Comparison of ENCODE assay signal across 8 mouse cellular contexts in genomic region chr8:71627265-71628099, GRCm38 (mm10). TPM values are rescaled to one million over a fixed set of nuclear protein-coding genes. Genes with fewer than 3 reads are reported as not detected.
DNase-seq lines count a peak whose midpoint lies in the region; ATAC-seq and TF ChIP-seq lines count a peak whose summit lies in the region.

No protein-coding gene starts in this region.

- H3K27me3 ChIP-seq in forebrain, embryonic 12.5 days, result peaks cover 33% of the 10 kb centered on the region
- H3K27me3 ChIP-seq in forebrain, embryonic 14.5 days (replicated peaks; ENCODE audit: control insufficient read depth, insufficient read depth, low read length), result peaks cover 6% of the 10 kb centered on the region
- no peaks in the 10 kb centered on the region; the same call in 1 of the 2 replicates for H3K27me3 ChIP-seq in spleen, adult 2 months (ENCODE audit: control insufficient read depth, insufficient read depth, low read length)
- peaks cover 13% of the 10 kb centered on the region; the same call in 1 of the 2 replicates for H3K27me3 ChIP-seq in intestine, postnatal 0 days (replicated peaks; ENCODE audit: control insufficient read depth, insufficient read depth, low read length)
- H3K27me3 ChIP-seq in neural tube, embryonic 15.5 days (replicated peaks), result peaks cover 8% of the 10 kb centered on the region

- no peak for DNase-seq in forebrain, embryonic 14.5 days (ENCODE audit: low spot score)
- DNase-seq in spleen, adult 2 months (ENCODE audit: low read depth in 1 of 2, low spot score in 2 of 2), result no peak
- no peak for DNase-seq in spleen, adult 12 weeks (ENCODE audit: low spot score)
- DNase-seq in layer of hippocampus, postnatal 14 days (ENCODE audit: low spot score in 2 of 2), result no peak
- DNase-seq in frontal cortex, adult 2 months (ENCODE audit: extremely low spot score in 1 of 2, low spot score in 1 of 2), result no peak

- peak overlapping the region; percentile 42; the same call in 1 of the 2 replicates for H3K27ac ChIP-seq in forebrain, embryonic 12.5 days
- no peak overlapping the region for H3K27ac ChIP-seq in forebrain, embryonic 14.5 days (ENCODE audit: low read depth, low read length)
- H3K27ac ChIP-seq in spleen, adult 2 months (ENCODE audit: insufficient read depth, low read length), result peak overlapping the region; percentile 37
- no peak overlapping the region for H3K27ac ChIP-seq in intestine, postnatal 0 days (ENCODE audit: low read depth, low read length)
- H3K27ac ChIP-seq in neural tube, embryonic 15.5 days (replicated peaks), result peak overlapping the region; percentile 56

- H3K4me1 ChIP-seq in forebrain, embryonic 12.5 days, result peaks cover 15% of the 10 kb centered on the region
- peaks cover 13% of the 10 kb centered on the region for H3K4me1 ChIP-seq in forebrain, embryonic 14.5 days (ENCODE audit: control insufficient read depth, insufficient read depth, low read length)
- H3K4me1 ChIP-seq in spleen, adult 2 months (ENCODE audit: control insufficient read depth, insufficient read depth, insufficient read length), result peaks cover 29% of the 10 kb centered on the region
- peaks cover 15% of the 10 kb centered on the region for H3K4me1 ChIP-seq in intestine, postnatal 0 days (replicated peaks; ENCODE audit: control insufficient read depth, insufficient read depth, low read length)
- H3K4me1 ChIP-seq in neural tube, embryonic 15.5 days, result peaks cover 33% of the 10 kb centered on the region

- WGBS in forebrain, embryonic 12.5 days, result 51% methylated on average over 9 of the region's 9 CpGs
- WGBS in forebrain, embryonic 14.5 days, result 52% methylated on average over 9 of the region's 9 CpGs
- WGBS in spleen, adult 2 months, result 27% methylated on average over 9 of the region's 9 CpGs
- 42% methylated on average over 9 of the region's 9 CpGs for WGBS in intestine, postnatal 0 days
- 59% methylated on average over 9 of the region's 9 CpGs for WGBS in neural tube, embryonic 15.5 days

- no peak for TF ChIP-seq CTCF in spleen, adult 2 months (IDR thresholded peaks at IDR 0.05; ENCODE audit: extremely low read depth, insufficient read depth, insufficient read length, insufficient replicate concordance)
- 0 out of 2 replicates have a peak, but pooled peaks have one; percentile 14 for TF ChIP-seq CTCF in intestine, postnatal 0 days (IDR thresholded peaks at IDR 0.05; ENCODE audit: low read depth)

- no peak overlapping the region for H3K4me3 ChIP-seq in forebrain, embryonic 12.5 days (replicated peaks)
- H3K4me3 ChIP-seq in forebrain, embryonic 14.5 days (ENCODE audit: low read depth, low read length), result no peak overlapping the region
- no peak overlapping the region for H3K4me3 ChIP-seq in spleen, adult 2 months (ENCODE audit: extremely low read depth, insufficient read depth, insufficient read length)
- H3K4me3 ChIP-seq in intestine, postnatal 0 days (ENCODE audit: low read depth, low read length), result no peak overlapping the region
- no peak overlapping the region for H3K4me3 ChIP-seq in neural tube, embryonic 15.5 days (replicated peaks)

- peaks cover 34% of the 10 kb centered on the region for H3K36me3 ChIP-seq in forebrain, embryonic 12.5 days (replicated peaks)
- H3K36me3 ChIP-seq in forebrain, embryonic 14.5 days (ENCODE audit: control insufficient read depth, insufficient read depth, low read length), result peaks cover 32% of the 10 kb centered on the region
- H3K36me3 ChIP-seq in spleen, adult 2 months (ENCODE audit: control insufficient read depth, insufficient read depth, low read length), result peaks cover 18% of the 10 kb centered on the region
- H3K36me3 ChIP-seq in intestine, postnatal 0 days (ENCODE audit: control insufficient read depth, insufficient read depth), result peaks cover 30% of the 10 kb centered on the region
- peaks cover 32% of the 10 kb centered on the region for H3K36me3 ChIP-seq in neural tube, embryonic 15.5 days

- 0 out of 2 replicates have a peak, but pooled peaks cover 2% of the 10 kb centered on the region for H3K9me3 ChIP-seq in forebrain, embryonic 12.5 days
- no peaks in the 10 kb centered on the region for H3K9me3 ChIP-seq in forebrain, embryonic 14.5 days (replicated peaks; ENCODE audit: control insufficient read depth, low read length)
- H3K9me3 ChIP-seq in intestine, postnatal 0 days (ENCODE audit: control insufficient read depth), result peaks cover 7% of the 10 kb centered on the region
- no peaks in the 10 kb centered on the region for H3K9me3 ChIP-seq in neural tube, embryonic 15.5 days (replicated peaks)

- ATAC-seq in forebrain, embryonic 12.5 days (ENCODE audit: low FRiP score), result no peak
- ATAC-seq in forebrain, embryonic 14.5 days, result no peak
- no peak for ATAC-seq in intestine, postnatal 0 days
- ATAC-seq in neural tube, embryonic 15.5 days (ENCODE audit: low FRiP score), result no peak

- H3K4me2 ChIP-seq in forebrain, embryonic 12.5 days, result no peak overlapping the region
- no peak overlapping the region for H3K4me2 ChIP-seq in forebrain, embryonic 14.5 days (ENCODE audit: low read length)
- no peak overlapping the region for H3K4me2 ChIP-seq in intestine, postnatal 0 days (replicated peaks; ENCODE audit: low read depth)
- H3K4me2 ChIP-seq in neural tube, embryonic 15.5 days, result no peak overlapping the region

- no peak for TF ChIP-seq POLR2A in spleen, adult 2 months (IDR thresholded peaks at IDR 0.05; ENCODE audit: low read depth, low read length)

- H3K9ac ChIP-seq in forebrain, embryonic 12.5 days, result no peak overlapping the region
- no peak overlapping the region for H3K9ac ChIP-seq in forebrain, embryonic 14.5 days (ENCODE audit: low read length)
- H3K9ac ChIP-seq in intestine, postnatal 0 days (ENCODE audit: low read depth, low read length), result no peak overlapping the region
- H3K9ac ChIP-seq in neural tube, embryonic 15.5 days (replicated peaks), result no peak overlapping the region

RNA-seq across cellular contexts. Expression of gene Colgalt1, which starts 16.7 kb away (rescaled TPM):
- 42.7 TPM in 2 replicates for polyA plus RNA-seq in forebrain, embryonic 12.5 days (2016; fragmentation: Nextera tagmentation; extraction: Ambion mirVana)
- polyA plus RNA-seq in forebrain, embryonic 14.5 days (2014; fragmentation: Nextera tagmentation; extraction: Ambion mirVana), result 45.3 and 47.2 TPM in 2 replicates
- 159 and 216 TPM in 2 replicates for polyA plus RNA-seq in spleen, adult 2 months (2012; rRNA removed)
- 43.3 and 44.5 TPM in 2 replicates for polyA plus RNA-seq in intestine, postnatal 0 days (2015; fragmentation: Nextera tagmentation; extraction: Ambion mirVana)
- polyA plus RNA-seq in neural tube, embryonic 15.5 days (2015; fragmentation: Nextera tagmentation; extraction: Ambion mirVana), result 73.4 and 76.9 TPM in 2 replicates
- total RNA-seq in layer of hippocampus, postnatal 14 days (2021), result 10 to 100 TPM; 58.4 to 62.9 TPM
- polyA plus RNA-seq in frontal cortex, adult 2 months (2012; rRNA removed), result 99.4 and 104 TPM in 2 replicates

RNA-seq across cellular contexts. Expression of gene Fam129c, which starts 30.0 kb away (rescaled TPM):
- polyA plus RNA-seq in forebrain, embryonic 12.5 days (2016; fragmentation: Nextera tagmentation; extraction: Ambion mirVana), result 4.3 and 5.6 TPM in 2 replicates
- polyA plus RNA-seq in forebrain, embryonic 14.5 days (2014; fragmentation: Nextera tagmentation; extraction: Ambion mirVana), result 4.1 and 4.5 TPM in 2 replicates
- 115 and 173 TPM in 2 replicates for polyA plus RNA-seq in spleen, adult 2 months (2012; rRNA removed)
- polyA plus RNA-seq in intestine, postnatal 0 days (2015; fragmentation: Nextera tagmentation; extraction: Ambion mirVana), result 0.47 and 0.77 TPM in 2 replicates
- 8.4 and 10.2 TPM in 2 replicates for polyA plus RNA-seq in neural tube, embryonic 15.5 days (2015; fragmentation: Nextera tagmentation; extraction: Ambion mirVana)
- total RNA-seq in layer of hippocampus, postnatal 14 days (2021), result 1 to 10 TPM; 2.6 to 2.7 TPM
- 4.3 and 4.5 TPM in 2 replicates for polyA plus RNA-seq in frontal cortex, adult 2 months (2012; rRNA removed)

RNA-seq across cellular contexts. Expression of gene Pgls, which starts 35.5 kb away (rescaled TPM):
- 199 and 208 TPM in 2 replicates for polyA plus RNA-seq in forebrain, embryonic 12.5 days (2016; fragmentation: Nextera tagmentation; extraction: Ambion mirVana)
- polyA plus RNA-seq in forebrain, embryonic 14.5 days (2014; fragmentation: Nextera tagmentation; extraction: Ambion mirVana), result 233 and 279 TPM in 2 replicates
- polyA plus RNA-seq in spleen, adult 2 months (2012; rRNA removed), result 171 and 224 TPM in 2 replicates
- 152 and 154 TPM in 2 replicates for polyA plus RNA-seq in intestine, postnatal 0 days (2015; fragmentation: Nextera tagmentation; extraction: Ambion mirVana)
- 223 and 232 TPM in 2 replicates for polyA plus RNA-seq in neural tube, embryonic 15.5 days (2015; fragmentation: Nextera tagmentation; extraction: Ambion mirVana)
- 10 to 100 TPM; 59.0 to 61.6 TPM for total RNA-seq in layer of hippocampus, postnatal 14 days (2021)
- 45.6 and 51.6 TPM in 2 replicates for polyA plus RNA-seq in frontal cortex, adult 2 months (2012; rRNA removed)

RNA-seq across cellular contexts. Expression of gene Unc13a, which starts 44.1 kb away (rescaled TPM):
- polyA plus RNA-seq in forebrain, embryonic 12.5 days (2016; fragmentation: Nextera tagmentation; extraction: Ambion mirVana), result 13.7 and 16.0 TPM in 2 replicates
- 13.9 and 16.7 TPM in 2 replicates for polyA plus RNA-seq in forebrain, embryonic 14.5 days (2014; fragmentation: Nextera tagmentation; extraction: Ambion mirVana)
- polyA plus RNA-seq in spleen, adult 2 months (2012; rRNA removed), result 0.47 and 0.54 TPM in 2 replicates
- 0.60 and 0.72 TPM in 2 replicates for polyA plus RNA-seq in intestine, postnatal 0 days (2015; fragmentation: Nextera tagmentation; extraction: Ambion mirVana)
- 18.1 and 22.2 TPM in 2 replicates for polyA plus RNA-seq in neural tube, embryonic 15.5 days (2015; fragmentation: Nextera tagmentation; extraction: Ambion mirVana)
- total RNA-seq in layer of hippocampus, postnatal 14 days (2021), result 100 to 1,000 TPM; 268 to 281 TPM
- polyA plus RNA-seq in frontal cortex, adult 2 months (2012; rRNA removed), result 172 and 176 TPM in 2 replicates

RNA-seq across cellular contexts. Expression of gene Jak3, which starts 48.6 kb away (rescaled TPM):
- polyA plus RNA-seq in forebrain, embryonic 12.5 days (2016; fragmentation: Nextera tagmentation; extraction: Ambion mirVana), result 2.5 and 2.9 TPM in 2 replicates
- polyA plus RNA-seq in forebrain, embryonic 14.5 days (2014; fragmentation: Nextera tagmentation; extraction: Ambion mirVana), result 1.4 and 2.1 TPM in 2 replicates
- polyA plus RNA-seq in spleen, adult 2 months (2012; rRNA removed), result 62.6 and 81.5 TPM in 2 replicates
- 5.7 and 6.8 TPM in 2 replicates for polyA plus RNA-seq in intestine, postnatal 0 days (2015; fragmentation: Nextera tagmentation; extraction: Ambion mirVana)
- 7.4 and 11.5 TPM in 2 replicates for polyA plus RNA-seq in neural tube, embryonic 15.5 days (2015; fragmentation: Nextera tagmentation; extraction: Ambion mirVana)
- total RNA-seq in layer of hippocampus, postnatal 14 days (2021), result 1 to 10 TPM; 7.1 to 7.7 TPM
- 5.6 and 5.7 TPM in 2 replicates for polyA plus RNA-seq in frontal cortex, adult 2 months (2012; rRNA removed)

Comparison
In these comparisons a context has a peak if more than half of its experiments do, and no peak if none do; other contexts are left out.
1. H3K27ac ChIP-seq: peak in forebrain, embryonic 12.5 days (single experiment), spleen, adult 2 months (single experiment) and neural tube, embryonic 15.5 days (single experiment); none in forebrain, embryonic 14.5 days (single experiment) and intestine, postnatal 0 days (single experiment).
2. RNA of gene Fam129c, which starts 30.0 kb away (polyA plus RNA-seq): 115 to 173 TPM in spleen, adult 2 months; 8.4 to 10.2 TPM in neural tube, embryonic 15.5 days, 4.3 to 4.5 TPM in frontal cortex, adult 2 months, 4.3 to 5.6 TPM in forebrain, embryonic 12.5 days, 4.1 to 4.5 TPM in forebrain, embryonic 14.5 days and 0.47 to 0.77 TPM in intestine, postnatal 0 days; every median in the first group is over 10 times any median in the second.